Mouse (Mus musculus) 416B (cell line): Measurements from ENCODE around the gene Paip2b.
"Not testable (repeated sequence)": the region's sequence is repeated elsewhere in the genome, so short reads cannot be mapped to it uniquely, and the experiment has no call there.

Source experiments
- DNase-seq: peaks from one replicate; pipeline ENCODE4 v3.0.0; 2011; ENCODE audit warnings: low read depth

The Paip2b gene

GRCm38 (mm10) chr6:83796686-83797085, 34.9 kb downstream of the Paip2b start:
- peak; percentile 22 for DNase-seq

GRCm38 (mm10) chr6:83795492-83795900, 36.0 kb downstream of the Paip2b start:
- DNase-seq, result peak; percentile 79

- peak; percentile 96 for DNase-seq
These were observed 36.7 kb downstream of the Paip2b start, which contains the start of gene Nagk for GRCm38 (mm10) chr6:83794760-83795296. Gene Nagk (plus strand): TSS chr6:83794982.

- peak; percentile 70 for DNase-seq
These were observed 40.2 kb downstream of the Paip2b start for GRCm38 (mm10) chr6:83791251-83791890.

GRCm38 (mm10) chr6:83790533-83790932, 41.0 kb downstream of the Paip2b start:
- not testable (repeated sequence) for DNase-seq

GRCm38 (mm10) chr6:83788554-83788953, 43.0 kb downstream of the Paip2b start:
- no peak for DNase-seq

- no peak for DNase-seq
These were observed 45.1 kb downstream of the Paip2b start for GRCm38 (mm10) chr6:83786426-83786825.

GRCm38 (mm10) chr6:83779026-83779425, 52.5 kb downstream of the Paip2b start:
- peak; percentile 75 for DNase-seq

GRCm38 (mm10) chr6:83778306-83778705, 53.2 kb downstream of the Paip2b start:
- DNase-seq, result no peak

GRCm38 (mm10) chr6:83775638-83776293, 55.8 kb downstream of the Paip2b start, which contains the start of gene Tex261:
Gene Tex261 (minus strand): TSS chr6:83775813.
- peak; percentile 95 for DNase-seq

- DNase-seq, result peak; percentile 42
These were observed 56.6 kb downstream of the Paip2b start for GRCm38 (mm10) chr6:83774781-83775563.

- peak; percentile 81 for DNase-seq
These were observed 57.4 kb downstream of the Paip2b start for GRCm38 (mm10) chr6:83774126-83774525.

GRCm38 (mm10) chr6:83768485-83768884, 63.1 kb downstream of the Paip2b start:
- no peak for DNase-seq

GRCm38 (mm10) chr6:83766982-83767381, 64.6 kb downstream of the Paip2b start:
- no peak for DNase-seq

GRCm38 (mm10) chr6:83762880-83763431, 68.6 kb downstream of the Paip2b start:
- no peak for DNase-seq

GRCm38 (mm10) chr6:83762344-83762743, 69.2 kb downstream of the Paip2b start, which contains the start of gene Ankrd53:
Gene Ankrd53 (plus strand): TSS chr6:83762644.
- no peak for DNase-seq

- no peak for DNase-seq
These were observed 75.5 kb downstream of the Paip2b start for GRCm38 (mm10) chr6:83756051-83756450.
